Mouse (Mus musculus): Measurements from ENCODE around the gene Adh6b. TPM values are rescaled to one million over a fixed set of nuclear protein-coding genes. Genes with fewer than 3 reads are reported as not detected.

Adh6b gene
- 0.52 and 0.78 TPM in 2 replicates for polyA plus RNA-seq (2016; fragmentation: Nextera tagmentation; extraction: Ambion mirVana)

GRCm38 (mm10) chr3:138341471-138341870, at the start of gene Adh6b:
TSS of gene Adh6b (plus strand) at chr3:138341775.
- DNase-seq (ENCODE audit: low spot score), result no peak
- 87% methylated on average over 14 of the region's 14 CpGs for WGBS
- no peak within 1 kb of the TSS for H3K27ac ChIP-seq
- no peaks in the 10 kb centered on the region for H3K36me3 ChIP-seq
- no peaks in the 10 kb centered on the region for H3K27me3 ChIP-seq (ENCODE audit: insufficient read depth, poor library complexity, severe bottlenecking)
- no peak within 1 kb of the TSS for H3K4me3 ChIP-seq
- no peaks in the 10 kb centered on the region; the same call in 1 of the 2 replicates for H3K4me1 ChIP-seq (replicated peaks)
- H3K9me3 ChIP-seq, result no peaks in the 10 kb centered on the region

GRCm38 (mm10) chr3:138293298-138293895, 48.2 kb upstream of the Adh6b start:
- Histone ChIP-seq H3K27ac (no peak overlapping the region), H3K9me3 (peaks cover 12% of the 10 kb centered on the region), H3K4me3 (no peak overlapping the region), H3K36me3 (no peaks in the 10 kb centered on the region), H3K4me1 (replicated peaks) (peaks cover 5% of the 10 kb centered on the region; the same call in 1 of the 2 replicates), H3K27me3 (ENCODE audit: insufficient read depth, poor library complexity, severe bottlenecking) (no peaks in the 10 kb centered on the region)
- WGBS, result 88% methylated on average over 7 of the region's 7 CpGs
- no peak for DNase-seq (ENCODE audit: low spot score)

- DNase-seq (ENCODE audit: low spot score), result no peak
- Histone ChIP-seq H3K27ac (no peak overlapping the region), H3K4me1 (replicated peaks) (peaks cover 16% of the 10 kb centered on the region), H3K4me3 (no peak overlapping the region), H3K9me3 (peaks cover 20% of the 10 kb centered on the region), H3K27me3 (ENCODE audit: insufficient read depth, poor library complexity, severe bottlenecking) (no peaks in the 10 kb centered on the region), H3K36me3 (no peaks in the 10 kb centered on the region)
- 90% methylated on average over 9 of the region's 9 CpGs for WGBS
Measured at GRCm38 (mm10) chr3:138300130-138300529, 41.4 kb upstream of the Adh6b start.

- Histone ChIP-seq H3K36me3 (no peaks in the 10 kb centered on the region), H3K27ac (no peak overlapping the region), H3K9me3 (peaks cover 15% of the 10 kb centered on the region; the same call in 1 of the 2 replicates), H3K4me3 (no peak overlapping the region), H3K27me3 (ENCODE audit: insufficient read depth, poor library complexity, severe bottlenecking) (no peaks in the 10 kb centered on the region), H3K4me1 (replicated peaks) (peaks cover 28% of the 10 kb centered on the region)
- no peak for DNase-seq (ENCODE audit: low spot score)
- 45% methylated on average over 4 of the region's 4 CpGs for WGBS
Measured at GRCm38 (mm10) chr3:138302676-138303075, 38.9 kb upstream of the Adh6b start.

- Histone ChIP-seq H3K4me1 (replicated peaks) (peaks cover 28% of the 10 kb centered on the region), H3K27me3 (ENCODE audit: insufficient read depth, poor library complexity, severe bottlenecking) (no peaks in the 10 kb centered on the region), H3K36me3 (no peaks in the 10 kb centered on the region), H3K9me3 (peaks cover 2% of the 10 kb centered on the region; the same call in 1 of the 2 replicates), H3K27ac (no peak overlapping the region), H3K4me3 (no peak overlapping the region)
- DNase-seq (ENCODE audit: low spot score), result no peak
- WGBS, result 85% methylated on average over 6 of the region's 6 CpGs
Measured at GRCm38 (mm10) chr3:138303771-138304488, 37.6 kb upstream of the Adh6b start.

- Histone ChIP-seq H3K27me3 (ENCODE audit: insufficient read depth, poor library complexity, severe bottlenecking) (no peaks in the 10 kb centered on the region), H3K36me3 (no peaks in the 10 kb centered on the region), H3K4me3 (no peak overlapping the region), H3K9me3 (no peaks in the 10 kb centered on the region), H3K27ac (no peak overlapping the region), H3K4me1 (replicated peaks) (peaks cover 28% of the 10 kb centered on the region)
- DNase-seq (ENCODE audit: low spot score), result no peak
- 43% methylated on average over 4 of the region's 4 CpGs for WGBS
Measured at GRCm38 (mm10) chr3:138304489-138304871, 37.1 kb upstream of the Adh6b start.

- 69% methylated on average over 10 of the region's 10 CpGs for WGBS
- Histone ChIP-seq H3K4me1 (replicated peaks) (peaks cover 28% of the 10 kb centered on the region), H3K27ac (no peak overlapping the region), H3K27me3 (ENCODE audit: insufficient read depth, poor library complexity, severe bottlenecking) (no peaks in the 10 kb centered on the region), H3K4me3 (no peak overlapping the region), H3K9me3 (no peaks in the 10 kb centered on the region), H3K36me3 (no peaks in the 10 kb centered on the region)
- no peak for DNase-seq (ENCODE audit: low spot score)
Measured at GRCm38 (mm10) chr3:138305486-138306289, 35.9 kb upstream of the Adh6b start.

GRCm38 (mm10) chr3:138306290-138306683, 35.3 kb upstream of the Adh6b start:
- Histone ChIP-seq H3K36me3 (no peaks in the 10 kb centered on the region), H3K4me1 (replicated peaks) (peaks cover 28% of the 10 kb centered on the region), H3K27ac (no peak overlapping the region), H3K4me3 (no peak overlapping the region), H3K27me3 (ENCODE audit: insufficient read depth, poor library complexity, severe bottlenecking) (no peaks in the 10 kb centered on the region), H3K9me3 (no peaks in the 10 kb centered on the region)
- 52% methylated on average over 8 of the region's 8 CpGs for WGBS
- DNase-seq (ENCODE audit: low spot score), result no peak

- H3K4me3 ChIP-seq, result no peak overlapping the region
- no peak for DNase-seq (ENCODE audit: low spot score)
Measured at GRCm38 (mm10) chr3:138309910-138310309, 31.7 kb upstream of the Adh6b start.

GRCm38 (mm10) chr3:138311015-138311414, 30.6 kb upstream of the Adh6b start:
- WGBS, result 81% methylated on average over 6 of the region's 6 CpGs
- H3K36me3 ChIP-seq, result no peaks in the 10 kb centered on the region
- H3K9me3 ChIP-seq, result no peaks in the 10 kb centered on the region
- 0 out of 2 replicates have a peak, but pooled peaks cover 4% of the 10 kb centered on the region for H3K4me1 ChIP-seq (replicated peaks)
- no peak overlapping the region for H3K4me3 ChIP-seq
- DNase-seq (ENCODE audit: low spot score), result no peak
- no peaks in the 10 kb centered on the region for H3K27me3 ChIP-seq (ENCODE audit: insufficient read depth, poor library complexity, severe bottlenecking)
- H3K27ac ChIP-seq, result no peak overlapping the region

More at GRCm38 (mm10) chr3:138309910-138310309, 31.7 kb upstream of the Adh6b start:
- H3K27me3 ChIP-seq (ENCODE audit: insufficient read depth, poor library complexity, severe bottlenecking), result no peaks in the 10 kb centered on the region
- H3K36me3 ChIP-seq, result no peaks in the 10 kb centered on the region
- H3K4me1 ChIP-seq (replicated peaks), result peaks cover 14% of the 10 kb centered on the region
- WGBS, result 91% methylated on average over 8 of the region's 8 CpGs
- H3K27ac ChIP-seq, result no peak overlapping the region
- no peaks in the 10 kb centered on the region for H3K9me3 ChIP-seq

GRCm38 (mm10) chr3:138312965-138313364, 28.6 kb upstream of the Adh6b start, which contains the start of gene Adh6a:
TSS of gene Adh6a (plus strand) at chr3:138313286.
- Histone ChIP-seq H3K27me3 (ENCODE audit: insufficient read depth, poor library complexity, severe bottlenecking) (no peaks in the 10 kb centered on the region), H3K27ac (no peak within 1 kb of the TSS), H3K36me3 (no peaks in the 10 kb centered on the region), H3K4me1 (replicated peaks) (no peaks in the 10 kb centered on the region), H3K4me3 (no peak within 1 kb of the TSS), H3K9me3 (no peaks in the 10 kb centered on the region)
- 84% methylated on average over 5 of the region's 5 CpGs for WGBS
- DNase-seq (ENCODE audit: low spot score), result no peak

- H3K27me3 ChIP-seq (ENCODE audit: insufficient read depth, poor library complexity, severe bottlenecking), result no peaks in the 10 kb centered on the region
- H3K9me3 ChIP-seq, result no peaks in the 10 kb centered on the region
- no peak overlapping the region for H3K4me3 ChIP-seq
- H3K4me1 ChIP-seq (replicated peaks), result no peaks in the 10 kb centered on the region
- 88% methylated on average over 2 of the region's 2 CpGs for WGBS
- H3K36me3 ChIP-seq, result no peaks in the 10 kb centered on the region
- no peak for DNase-seq (ENCODE audit: low spot score)
- H3K27ac ChIP-seq, result no peak overlapping the region
Measured at GRCm38 (mm10) chr3:138316908-138317472, 24.6 kb upstream of the Adh6b start.
